Mouse (Mus musculus) cerebellum, adult 11-12 months (tissue): Measurements from ENCODE around the gene Ccl25.
A peak's percentile ranks its signal among the peaks of the same experiment; 100 is the strongest.

Experiments used
- DNase-seq: peaks from one replicate; pipeline ENCODE4 v3.0.0; 2022

Gene Ccl25

DNA sequence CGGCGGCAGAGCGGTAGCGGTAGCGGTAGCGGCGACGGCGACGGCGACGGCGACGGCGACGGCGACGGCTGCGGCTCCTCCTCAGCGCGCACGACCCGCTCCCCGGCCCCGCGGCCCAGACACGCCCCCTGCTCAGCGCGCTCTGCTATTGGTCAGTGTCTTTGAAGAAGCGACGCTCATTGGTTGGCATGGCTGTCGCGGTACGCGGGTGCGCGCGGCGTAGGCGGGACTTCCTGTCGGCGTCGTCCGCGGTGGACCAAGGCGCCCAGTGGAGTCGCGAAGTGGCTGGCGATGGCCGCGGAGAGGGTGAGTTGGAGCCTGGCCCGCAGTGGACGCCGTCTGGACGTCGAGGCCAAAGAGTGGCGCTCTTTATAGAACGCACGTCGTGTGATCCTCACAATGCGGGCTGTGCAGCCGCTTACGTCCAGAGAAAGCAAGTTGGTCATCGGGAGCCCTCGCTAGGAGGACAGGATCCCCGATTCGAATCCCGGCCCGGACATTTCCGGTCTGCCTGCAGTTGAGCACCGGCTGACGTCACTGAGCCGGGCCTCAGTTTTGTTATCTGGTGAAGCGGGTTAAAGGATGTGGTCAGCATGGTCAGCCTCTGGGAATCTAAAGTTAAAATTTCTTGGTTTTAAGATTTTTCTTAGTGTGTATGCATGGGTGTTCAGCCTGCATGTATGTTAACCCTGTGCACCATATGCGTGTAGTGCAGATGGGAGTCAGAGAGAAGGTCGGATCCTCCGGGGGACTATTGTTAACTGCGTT lies at the start of gene Ccl25, which contains the start of gene Elavl1:
Gene Ccl25, plus strand, starts transcription at position 228 of the 768 bp plus-strand sequence.
Gene Elavl1, minus strand, starts transcription at position 431 of the 768 bp plus-strand sequence.
- DNase-seq = peak; percentile 97

DNA sequence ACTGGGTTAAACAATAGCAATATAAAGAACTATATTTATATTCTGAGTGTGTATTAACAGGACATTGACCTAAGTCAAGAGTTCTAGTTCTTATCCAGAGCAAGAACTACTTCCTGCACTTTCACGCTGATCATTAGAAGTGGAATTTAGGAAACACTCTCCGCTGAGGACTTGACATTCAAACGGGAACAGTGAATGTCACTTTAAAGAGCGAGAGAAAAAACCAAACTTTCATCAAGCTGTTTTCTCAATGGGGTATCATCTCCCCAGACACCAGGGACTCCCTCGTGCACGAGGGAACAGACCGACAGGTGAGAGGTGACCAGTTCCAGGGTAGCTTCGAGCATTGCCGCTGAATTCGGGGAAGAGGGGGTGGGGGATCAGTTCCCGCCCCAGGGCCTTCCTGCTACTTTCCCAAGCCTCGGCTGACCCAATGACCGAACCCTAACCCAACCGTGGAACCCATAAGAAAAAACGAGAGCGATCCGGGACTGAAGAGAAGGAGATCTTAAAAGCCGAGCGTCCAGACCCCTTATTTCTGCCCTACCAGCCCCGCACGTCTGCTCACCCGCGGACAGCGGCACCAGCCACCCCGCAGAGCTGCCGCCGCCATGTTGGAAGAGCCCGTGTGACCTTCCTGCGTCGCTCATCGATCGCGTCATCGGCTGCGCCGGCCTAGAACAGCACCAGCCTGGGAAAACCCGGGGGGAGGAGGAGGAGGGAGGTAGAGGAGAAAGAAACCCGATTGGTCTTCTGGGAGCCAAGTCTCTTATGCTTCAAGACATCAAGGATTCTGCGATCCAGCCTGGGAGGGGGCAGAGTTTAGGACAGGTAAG lies 49.5 kb upstream of the Ccl25 start, which contains the start of gene Timm44:
Gene Timm44, minus strand, starts transcription at position 639 of the 836 bp plus-strand sequence.
- DNase-seq = peak; percentile 96

GRCm38 (mm10) chr8:4276111-4276465 lies 48.9 kb upstream of the Ccl25 start:
- DNase-seq = no peak

DNA sequence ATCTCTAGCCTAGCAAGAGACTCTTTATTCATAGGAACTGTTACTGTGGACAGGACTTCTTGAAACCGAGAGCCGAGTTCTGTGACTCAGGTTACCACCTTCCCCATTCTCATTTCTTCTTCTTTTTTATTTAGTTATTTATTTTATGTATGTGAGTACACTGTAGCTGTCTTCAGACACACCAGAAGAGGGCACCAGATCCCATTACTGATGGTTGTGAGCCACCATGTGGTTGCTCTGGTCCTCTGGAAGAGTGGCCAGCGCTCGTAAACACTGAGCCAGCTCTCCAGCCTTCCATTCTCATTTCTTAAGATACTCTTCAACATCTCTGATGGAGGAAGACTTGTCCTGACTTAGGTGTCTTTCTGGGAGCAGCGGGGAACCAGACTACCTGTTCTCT lies 32.3 kb upstream of the Ccl25 start:
- no peak for DNase-seq

- DNase-seq = no peak
Observed at GRCm38 (mm10) chr8:4297822-4298221, 27.2 kb upstream of the Ccl25 start.

DNA sequence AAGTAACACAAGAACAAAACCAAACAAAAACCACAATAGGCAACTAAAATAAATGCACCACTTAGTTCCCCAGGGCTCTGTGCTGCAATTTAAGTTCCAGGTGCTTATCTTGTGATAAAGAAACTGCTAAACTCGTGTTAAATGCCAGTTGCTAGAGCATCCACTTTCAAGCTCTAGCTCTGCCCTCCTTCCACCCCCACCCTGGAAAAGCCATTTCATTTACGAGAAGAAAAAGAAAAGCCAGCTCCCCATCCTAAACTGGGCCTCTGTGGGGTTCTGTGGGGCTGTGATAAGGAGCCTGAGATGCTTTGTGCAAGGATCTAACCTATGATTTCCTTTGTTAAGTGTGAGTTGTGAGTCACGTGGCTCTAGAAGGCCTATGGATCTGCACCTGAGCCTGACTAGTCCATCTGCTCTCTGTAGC lies 20.9 kb upstream of the Ccl25 start:
- DNase-seq = no peak

GRCm38 (mm10) chr8:4305838-4306237 lies 19.2 kb upstream of the Ccl25 start:
- DNase-seq = no peak

DNA sequence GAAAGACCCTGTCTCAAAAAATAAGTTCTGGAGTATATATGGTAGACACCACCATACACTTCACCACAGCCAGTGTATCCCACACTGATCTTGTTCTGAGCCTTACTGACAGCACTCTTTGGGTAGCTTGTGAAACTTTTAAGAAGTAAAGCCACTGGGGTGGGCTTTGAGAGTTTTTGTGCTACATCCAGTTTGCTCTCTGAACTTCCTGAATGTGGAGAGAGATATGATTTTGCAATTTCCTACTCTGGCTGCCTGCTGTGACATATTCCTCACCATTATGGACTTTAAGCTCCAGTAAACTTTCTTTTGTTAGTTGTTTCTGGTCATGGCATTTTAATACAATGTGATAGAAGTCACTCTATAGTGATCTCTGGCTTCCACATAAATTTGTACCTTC lies 12.9 kb upstream of the Ccl25 start:
- DNase-seq = no peak

DNA sequence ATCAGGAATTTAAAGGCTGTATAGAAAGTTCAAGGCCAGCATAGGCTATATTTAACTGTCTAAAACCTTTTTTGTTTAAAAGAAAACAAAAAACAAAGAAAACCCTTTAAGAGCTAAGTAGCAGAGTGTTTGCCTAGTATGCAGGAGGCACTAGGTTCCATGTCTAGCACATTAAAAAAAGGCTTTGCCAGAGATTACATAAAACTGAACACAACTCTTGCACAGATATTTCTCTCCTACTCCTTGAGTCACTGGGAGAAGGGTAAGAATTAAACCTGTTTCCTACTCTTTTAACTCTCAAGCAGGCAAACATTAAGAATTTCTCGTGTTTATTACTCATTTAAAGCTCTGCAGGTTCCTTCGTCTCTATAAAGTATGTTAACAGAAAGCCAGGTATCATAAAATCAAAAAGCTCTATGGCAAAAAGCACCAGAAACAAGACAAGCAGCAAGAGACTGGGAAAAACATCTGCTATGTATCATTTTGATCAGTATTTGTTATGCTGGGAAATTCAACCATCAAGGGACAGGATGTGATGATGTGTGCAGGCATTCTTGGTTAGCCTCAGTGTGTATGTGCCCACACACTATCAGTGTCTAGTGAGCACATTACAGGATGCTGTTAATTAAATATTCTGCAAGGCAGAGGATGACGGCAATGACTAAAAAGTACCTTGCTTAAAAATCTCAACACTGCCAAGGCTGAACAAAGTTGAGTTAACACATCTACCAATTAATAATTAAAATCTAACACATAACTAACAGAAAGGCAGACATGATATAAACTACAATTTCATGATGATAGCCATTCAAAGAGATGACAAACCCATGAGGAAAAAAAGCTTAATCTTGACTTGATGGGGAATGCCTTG lies 11.5 kb upstream of the Ccl25 start:
- no peak for DNase-seq

DNA sequence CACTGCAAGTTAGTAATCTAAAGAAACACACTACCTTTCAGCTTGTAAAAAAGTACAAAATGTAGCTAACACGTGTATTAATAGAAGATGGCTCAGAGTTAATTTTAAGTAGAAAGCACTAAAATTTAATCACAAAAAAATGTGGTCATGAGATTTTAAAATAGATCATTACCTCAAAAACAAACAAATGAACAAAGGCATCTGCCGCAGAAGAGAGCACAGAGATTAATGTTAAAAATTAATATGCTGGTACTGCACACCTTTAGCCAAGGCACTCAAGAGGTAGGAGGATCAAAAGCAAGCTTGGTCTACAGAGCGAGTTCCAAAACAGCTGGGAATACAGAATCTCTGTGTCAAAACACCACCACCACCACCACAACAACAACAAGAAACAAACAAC lies 10.2 kb upstream of the Ccl25 start:
- DNase-seq = no peak

- DNase-seq = no peak
Observed at GRCm38 (mm10) chr8:4318124-4318523, 6.9 kb upstream of the Ccl25 start.

- no peak for DNase-seq
Observed at GRCm38 (mm10) chr8:4318796-4319572, 6.0 kb upstream of the Ccl25 start.

- no peak for DNase-seq
Observed at GRCm38 (mm10) chr8:4319573-4319872, 5.5 kb upstream of the Ccl25 start.

DNA sequence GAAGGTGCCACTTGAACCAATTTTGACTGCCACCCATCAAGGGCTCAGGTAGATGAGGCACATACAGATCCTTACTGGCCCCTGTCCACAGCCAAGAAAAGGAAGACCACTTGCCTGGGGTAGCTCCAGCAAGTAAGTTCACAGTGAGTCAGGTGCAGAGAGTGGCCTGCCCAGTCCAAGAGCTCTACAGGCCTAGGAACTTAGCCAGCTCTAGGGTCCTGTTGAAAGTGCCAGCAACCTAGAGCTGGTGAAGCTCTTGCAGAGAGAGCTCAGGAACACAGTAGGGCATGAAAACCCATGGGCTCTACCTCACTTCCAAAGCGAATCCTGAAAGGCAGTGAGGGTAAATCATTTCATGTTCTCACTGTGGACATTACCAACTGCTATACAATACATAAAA lies 4.6 kb upstream of the Ccl25 start:
- DNase-seq = no peak

DNA sequence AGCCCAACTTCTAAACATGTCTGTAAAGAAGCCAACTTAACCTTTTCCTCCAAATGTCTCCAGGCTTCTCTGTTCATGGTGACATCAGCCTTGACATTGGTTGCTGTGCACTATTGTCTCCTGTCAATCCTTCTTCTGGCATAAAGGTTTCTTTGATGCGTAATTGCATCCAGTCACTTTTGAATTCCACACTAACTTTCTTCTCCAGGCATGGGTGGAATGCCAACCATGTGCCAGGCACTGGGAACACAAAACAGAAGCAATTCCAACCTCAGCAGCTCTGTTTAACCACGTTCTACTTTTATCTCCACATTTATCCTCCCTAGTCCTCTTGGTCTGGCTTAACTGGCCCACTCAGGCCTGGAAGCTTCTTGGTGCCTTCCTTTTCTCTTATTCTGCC lies 4.0 kb upstream of the Ccl25 start:
- DNase-seq = no peak

DNA sequence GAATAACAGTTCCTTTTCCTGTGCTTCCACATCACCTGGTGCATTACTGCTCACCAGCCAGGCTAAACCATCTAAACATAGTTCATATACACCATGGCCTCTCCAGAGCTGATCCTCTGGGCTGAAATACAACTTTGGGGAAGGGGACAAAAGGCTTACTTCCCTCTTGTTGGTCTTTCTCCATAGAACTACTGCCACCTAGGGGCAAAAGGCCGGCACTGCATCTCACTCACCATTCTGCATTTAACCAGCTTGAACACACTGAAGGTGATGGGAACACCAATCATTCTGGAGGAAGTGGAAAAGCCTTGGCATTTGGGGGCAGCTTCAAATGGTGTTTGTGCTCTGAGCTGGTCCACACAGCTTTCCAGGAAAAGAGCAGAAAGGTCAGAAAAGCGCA lies 2.5 kb upstream of the Ccl25 start:
- DNase-seq = peak; percentile 66

DNA sequence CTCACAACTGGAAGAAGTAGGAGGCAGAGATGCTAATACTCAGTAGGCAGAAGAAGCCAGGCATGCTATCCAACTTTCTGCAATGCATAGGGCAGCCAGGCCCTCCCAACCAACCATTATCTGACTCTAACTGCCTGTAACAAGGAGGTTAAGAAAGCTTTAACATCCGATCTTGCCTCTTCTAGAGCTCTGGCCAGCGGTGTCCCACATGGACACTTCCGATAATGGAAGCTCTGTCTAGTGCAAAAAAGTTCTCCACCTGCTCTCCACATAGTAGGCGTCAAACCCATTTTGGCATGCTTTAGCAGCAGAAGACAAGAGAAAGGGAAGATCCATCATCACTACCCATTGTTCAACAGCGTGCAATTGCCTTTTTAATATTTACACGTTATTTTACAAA lies 1.1 kb upstream of the Ccl25 start:
- DNase-seq = no peak

DNA sequence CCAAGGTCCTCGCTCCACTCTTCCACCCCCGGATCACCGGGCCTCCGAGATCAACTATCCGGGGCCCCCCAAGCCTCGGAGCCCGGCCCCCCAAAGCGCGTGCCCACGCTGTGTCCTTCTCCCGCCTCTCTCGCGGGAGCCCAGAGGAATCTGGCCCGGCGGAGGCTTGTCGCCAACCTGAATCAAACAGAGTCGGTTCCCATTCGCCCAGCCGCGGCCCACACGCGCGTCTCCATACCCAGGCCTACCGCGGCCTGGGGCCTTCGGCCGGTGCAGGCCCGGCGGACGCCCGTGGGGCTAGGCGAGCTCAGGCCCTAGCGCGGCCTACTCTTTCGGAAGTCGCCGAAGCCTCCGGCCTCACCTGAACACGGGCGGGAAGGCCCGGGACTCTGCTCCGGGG lies 485 bp upstream of the Ccl25 start:
- DNase-seq = peak; percentile 61

DNA sequence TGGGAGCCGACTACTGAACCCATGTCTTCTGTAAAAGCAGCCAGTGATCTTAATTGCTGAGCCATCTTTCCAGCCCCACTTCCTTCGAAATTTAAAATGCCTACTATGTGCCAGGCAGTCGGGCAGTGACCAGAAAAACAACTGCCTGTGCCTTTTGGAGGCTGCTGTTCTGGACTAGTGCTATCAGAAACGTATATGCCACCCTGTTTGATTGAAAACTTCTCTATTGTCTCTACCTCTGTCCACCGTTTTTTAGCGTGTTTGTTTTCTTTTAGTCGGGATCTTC lies 684 bp downstream of the Ccl25 start:
- DNase-seq = no peak

GRCm38 (mm10) chr8:4329000-4329399 lies 4.0 kb downstream of the Ccl25 start:
- DNase-seq = no peak

DNA sequence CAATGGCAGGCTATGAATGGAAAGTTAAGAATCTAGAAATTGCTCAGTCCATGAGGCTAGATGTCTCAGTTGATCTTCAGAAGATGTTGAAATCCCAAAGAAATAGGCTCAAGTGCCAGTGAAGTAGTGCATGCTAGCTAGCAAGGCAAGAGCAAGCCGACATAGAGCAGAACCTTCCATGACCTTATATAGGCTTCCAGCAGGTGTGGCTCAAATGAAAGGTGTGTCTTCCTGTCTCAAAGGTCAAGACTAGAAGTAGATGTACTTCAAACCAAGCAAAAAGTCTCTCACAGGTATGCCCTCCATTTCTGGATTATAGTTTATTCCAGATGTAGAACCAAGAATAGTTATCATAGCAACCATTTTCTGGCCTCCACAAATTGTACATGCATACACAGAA lies 9.0 kb downstream of the Ccl25 start:
- DNase-seq = no peak

GRCm38 (mm10) chr8:4335678-4336077 lies 10.7 kb downstream of the Ccl25 start:
- DNase-seq = no peak

GRCm38 (mm10) chr8:4340207-4340606 lies 15.2 kb downstream of the Ccl25 start:
- no peak for DNase-seq
